In the genomic region with DNA sequence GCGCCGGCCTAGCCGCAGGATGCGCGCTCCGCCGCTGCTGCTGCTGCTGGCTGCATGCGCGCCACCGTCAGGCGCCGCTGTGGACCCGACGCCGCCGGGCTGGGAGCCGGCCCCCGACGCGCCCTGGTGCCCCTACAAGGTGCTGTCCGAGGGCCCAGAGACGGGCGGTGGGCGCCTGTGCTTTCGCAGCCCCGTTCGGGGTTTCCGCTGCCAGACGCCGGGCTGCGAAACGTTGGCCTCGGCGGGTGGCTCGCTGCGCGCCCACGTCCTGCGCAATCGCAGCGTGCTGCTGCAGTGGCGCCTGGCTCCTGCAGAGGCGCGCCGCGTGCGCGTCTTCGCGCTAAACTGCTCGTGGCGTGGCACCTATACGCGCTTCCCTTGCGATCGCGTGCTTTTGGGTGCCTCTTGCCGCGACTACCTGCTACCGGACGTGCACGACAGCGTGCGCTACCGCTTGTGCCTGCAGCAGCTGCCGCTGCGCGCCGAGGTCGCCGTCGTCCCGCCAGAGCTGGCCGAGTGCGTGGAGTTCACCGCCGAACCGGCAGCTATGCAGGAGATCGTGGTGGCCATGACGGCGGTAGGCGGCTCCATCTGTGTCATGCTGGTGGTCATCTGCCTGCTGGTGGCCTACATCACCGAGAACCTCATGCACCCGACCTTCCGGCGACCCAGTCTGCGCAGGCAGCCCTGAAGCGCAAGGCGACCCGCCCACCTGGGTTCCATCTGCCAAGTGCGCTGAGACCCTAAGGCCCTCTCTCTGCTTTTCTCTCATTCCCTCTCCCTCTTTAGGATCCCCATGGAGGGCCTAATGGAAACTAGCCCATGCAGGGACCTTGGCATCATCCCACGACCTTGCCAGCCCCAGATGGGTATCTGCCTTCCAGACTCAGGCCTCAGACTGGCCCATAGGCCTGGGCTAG, we compare ENCODE assay signal across 8 mouse cellular contexts. TPM values are rescaled to one million over a fixed set of nuclear protein-coding genes. Genes with fewer than 3 reads are reported as not detected.
A peak's percentile ranks its signal among the peaks of the same experiment; 100 is the strongest.
DNase-seq lines count a peak whose midpoint lies in the region; ATAC-seq lines count a peak whose summit lies in the region.

No protein-coding gene starts in this region.

- peak overlapping the region; percentile 68 for H3K9ac ChIP-seq in limb, embryonic 11.5 days (ENCODE audit: low read length)
- H3K9ac ChIP-seq in midbrain, embryonic 12.5 days (replicated peaks), result peak overlapping the region; percentile 63

- WGBS in limb, embryonic 11.5 days, result under 1% methylated on average over 86 of the region's 92 CpGs
- WGBS in midbrain, embryonic 12.5 days, result under 1% methylated on average over 90 of the region's 92 CpGs

- H3K9me3 ChIP-seq in limb, embryonic 11.5 days (ENCODE audit: control insufficient read depth, low read length), result no peaks in the 10 kb centered on the region
- H3K9me3 ChIP-seq in midbrain, embryonic 12.5 days, result no peaks in the 10 kb centered on the region

- H3K27ac ChIP-seq in limb, embryonic 11.5 days (replicated peaks; ENCODE audit: low read depth, low read length), result peak overlapping the region; percentile 21; the same call in 1 of the 2 replicates
- peak overlapping the region; percentile 82 for H3K27ac ChIP-seq in midbrain, embryonic 12.5 days (replicated peaks)

- no peaks in the 10 kb centered on the region for H3K36me3 ChIP-seq in limb, embryonic 11.5 days (ENCODE audit: control insufficient read depth, insufficient read depth, low read length)
- H3K36me3 ChIP-seq in midbrain, embryonic 12.5 days, result no peaks in the 10 kb centered on the region

- H3K4me3 ChIP-seq in limb, embryonic 11.5 days (ENCODE audit: low read depth, low read length), result peak overlapping the region; percentile 71
- H3K4me3 ChIP-seq in midbrain, embryonic 12.5 days, result peak overlapping the region; percentile 72

- peak; percentile 57 for DNase-seq in adrenal gland, adult 8-10 months
- peak; percentile 79 for DNase-seq in embryo, embryonic 11 days
- DNase-seq in kidney, adult 11 months, result peak; percentile 43
- peak; percentile 68 for DNase-seq in limb, embryonic 11.5 days (ENCODE audit: low spot score)
- DNase-seq in right cerebral cortex, postnatal 4 days, result peak; percentile 77
- DNase-seq in c-Kit-positive CD71-positive TER-119-positive erythroid progenitor cells, embryonic 14.5 days (ENCODE audit: low spot score), result no peak

- peaks cover 7% of the 10 kb centered on the region; the same call in 1 of the 2 replicates for H3K27me3 ChIP-seq in limb, embryonic 11.5 days (ENCODE audit: control insufficient read depth, insufficient read depth, low read length)
- peaks cover 39% of the 10 kb centered on the region for H3K27me3 ChIP-seq in midbrain, embryonic 12.5 days

- H3K4me1 ChIP-seq in limb, embryonic 11.5 days (ENCODE audit: control insufficient read depth, insufficient read depth, low read length), result peaks cover 5% of the 10 kb centered on the region; the same call in 1 of the 2 replicates
- H3K4me1 ChIP-seq in midbrain, embryonic 12.5 days, result peaks cover 13% of the 10 kb centered on the region

- peak; percentile 83 for ATAC-seq in granulocyte monocyte progenitor cell, adult 5-6 weeks (replicated peaks; ENCODE audit: poor library complexity, severe bottlenecking)
- ATAC-seq in limb, embryonic 11.5 days (ENCODE audit: insufficient number of reproducible peaks, low FRiP score, low TSS enrichment, low read depth), result peak; percentile 49; the same call in 1 of the 2 replicates
- ATAC-seq in midbrain, embryonic 12.5 days (ENCODE audit: low FRiP score, low read depth), result peak; percentile 63

- H3K4me2 ChIP-seq in limb, embryonic 11.5 days (ENCODE audit: low read depth, severe bottlenecking), result peak overlapping the region; percentile 95
- peak overlapping the region; percentile 79 for H3K4me2 ChIP-seq in midbrain, embryonic 12.5 days (replicated peaks)

RNA-seq across cellular contexts. Expression of gene Fndc10, which starts 0.6 kb away (rescaled TPM):
- 10 to 100 TPM; 67.7 to 72.0 (median 69.9) TPM for total RNA-seq in adrenal gland, adult 8-10 months (2022)
- total RNA-seq in granulocyte monocyte progenitor cell, adult 5-6 weeks (2014; fragmentation: Nextera tagmentation), result 2.8 and 7.6 TPM in 2 replicates
- 0.88 and 2.1 TPM in 2 replicates for total RNA-seq in granulocyte monocyte progenitor cell, adult 5-6 weeks (2017)
- 2.0 and 2.1 TPM in 2 replicates for polyA plus RNA-seq in limb, embryonic 11.5 days (2014; fragmentation: Nextera tagmentation; extraction: Ambion mirVana)
- 5.7 and 7.0 TPM in 2 replicates for polyA plus RNA-seq in midbrain, embryonic 12.5 days (2016; fragmentation: Nextera tagmentation; extraction: Ambion mirVana)

RNA-seq across cellular contexts. Expression of gene Ssu72, which starts 9.9 kb away (rescaled TPM):
- total RNA-seq in adrenal gland, adult 8-10 months (2022), result 100 to 1,000 TPM; 106 to 127 (median 114) TPM
- 58.5 and 75.8 TPM in 2 replicates for total RNA-seq in granulocyte monocyte progenitor cell, adult 5-6 weeks (2014; fragmentation: Nextera tagmentation)
- 80.5 and 99.6 TPM in 2 replicates for total RNA-seq in granulocyte monocyte progenitor cell, adult 5-6 weeks (2017)
- 145 and 147 TPM in 2 replicates for polyA plus RNA-seq in limb, embryonic 11.5 days (2014; fragmentation: Nextera tagmentation; extraction: Ambion mirVana)
- 140 TPM in 2 replicates for polyA plus RNA-seq in midbrain, embryonic 12.5 days (2016; fragmentation: Nextera tagmentation; extraction: Ambion mirVana)

RNA-seq across cellular contexts. Expression of gene Mib2, which starts 25.7 kb away (rescaled TPM):
- 10 to 100 TPM; 53.5 to 74.5 (median 61.5) TPM for total RNA-seq in adrenal gland, adult 8-10 months (2022)
- 2.9 and 18.0 TPM in 2 replicates for total RNA-seq in granulocyte monocyte progenitor cell, adult 5-6 weeks (2014; fragmentation: Nextera tagmentation)
- 15.6 and 17.7 TPM in 2 replicates for total RNA-seq in granulocyte monocyte progenitor cell, adult 5-6 weeks (2017)
- polyA plus RNA-seq in limb, embryonic 11.5 days (2014; fragmentation: Nextera tagmentation; extraction: Ambion mirVana), result 16.0 and 16.6 TPM in 2 replicates
- polyA plus RNA-seq in midbrain, embryonic 12.5 days (2016; fragmentation: Nextera tagmentation; extraction: Ambion mirVana), result 32.7 and 35.0 TPM in 2 replicates

RNA-seq across cellular contexts. Expression of gene Tmem240, which starts 39.9 kb away (rescaled TPM):
- 1 to 10 TPM in 3 of 4 experiments, under 1 TPM in 1; 0.90 to 1.2 (median 1.1) TPM for total RNA-seq in adrenal gland, adult 8-10 months (2022)
- 0.32 and 0.95 TPM in 2 replicates for total RNA-seq in granulocyte monocyte progenitor cell, adult 5-6 weeks (2014; fragmentation: Nextera tagmentation)
- 0.31 TPM in 1 of 2 replicates, not detected in the other for total RNA-seq in granulocyte monocyte progenitor cell, adult 5-6 weeks (2017)
- 0.55 and 0.79 TPM in 2 replicates for polyA plus RNA-seq in limb, embryonic 11.5 days (2014; fragmentation: Nextera tagmentation; extraction: Ambion mirVana)
- polyA plus RNA-seq in midbrain, embryonic 12.5 days (2016; fragmentation: Nextera tagmentation; extraction: Ambion mirVana), result 4.2 and 4.7 TPM in 2 replicates

RNA-seq across cellular contexts. Expression of gene Mmp23, which starts 41.6 kb away (rescaled TPM):
- total RNA-seq in adrenal gland, adult 8-10 months (2022), result 1 to 10 TPM; 4.8 to 8.4 (median 6.7) TPM
- total RNA-seq in granulocyte monocyte progenitor cell, adult 5-6 weeks (2014; fragmentation: Nextera tagmentation), result not detected in 2 replicates
- not detected in 2 replicates for total RNA-seq in granulocyte monocyte progenitor cell, adult 5-6 weeks (2017)
- 11.3 and 12.2 TPM in 2 replicates for polyA plus RNA-seq in limb, embryonic 11.5 days (2014; fragmentation: Nextera tagmentation; extraction: Ambion mirVana)
- 4.4 and 5.7 TPM in 2 replicates for polyA plus RNA-seq in midbrain, embryonic 12.5 days (2016; fragmentation: Nextera tagmentation; extraction: Ambion mirVana)

Comparison
In these comparisons a context has a peak if more than half of its experiments do, and no peak if none do; other contexts are left out.
1. RNA of gene Fndc10, which starts 0.6 kb away (total RNA-seq): 67.7 to 72.0 TPM in adrenal gland, adult 8-10 months; 0.88 to 7.6 TPM in granulocyte monocyte progenitor cell, adult 5-6 weeks; every median in the first group is over 4 times any median in the second.
2. Peak in every context shown above with its lines, with median percentiles within 50 percentile points of each other: ATAC-seq.